Mouse (Mus musculus) hindbrain, embryonic 12.5 days (tissue): Measurements from ENCODE around the gene Gm20388. TPM values are rescaled to one million over a fixed set of nuclear protein-coding genes. Genes with fewer than 3 reads are reported as not detected.
A peak's percentile ranks its signal among the peaks of the same experiment; 100 is the strongest.

ENCODE experiments used
- ATAC-seq: fragments of 200-750 bp; cut with Nextera tagmentation; 2 replicates; pipeline ENCODE4 v1.8.0; 2017; ENCODE audit warnings: moderate TSS enrichment; ENCODE audit not compliant: low FRiP score
- H3K27ac ChIP-seq: fragments of 300-500 bp; sonication (generic); 2 replicates; pipeline ENCODE4 v1.5.1; 2016; ENCODE audit warnings: mild to moderate bottlenecking
- H3K27me3 ChIP-seq: fragments of 300-500 bp; sonication (generic); 2 replicates; pipeline ENCODE4 v1.6.1; 2016; ENCODE audit warnings: mild to moderate bottlenecking
- H3K36me3 ChIP-seq: fragments of 300-500 bp; sonication (generic); 2 replicates; pipeline ENCODE4 v1.6.1; 2016; ENCODE audit warnings: mild to moderate bottlenecking
- H3K4me1 ChIP-seq: fragments of 300-500 bp; sonication (generic); 2 replicates; pipeline ENCODE4 v1.6.1; 2016
- H3K4me2 ChIP-seq: fragments of 300-500 bp; sonication (generic); replicated peaks from 2 replicates; pipeline ENCODE4 v1.6.1; 2016; ENCODE audit warnings: mild to moderate bottlenecking
- H3K4me3 ChIP-seq: fragments of 300-500 bp; sonication (generic); 2 replicates; pipeline ENCODE4 v1.5.1; 2016; ENCODE audit warnings: mild to moderate bottlenecking
- H3K9ac ChIP-seq: fragments of 300-500 bp; sonication (generic); 2 replicates; pipeline ENCODE4 v1.6.1; 2016; ENCODE audit warnings: mild to moderate bottlenecking, moderate library complexity
- H3K9me3 ChIP-seq: fragments of 300-500 bp; sonication (generic); replicated peaks from 2 replicates; pipeline ENCODE4 v1.6.1; 2016; ENCODE audit warnings: mild to moderate bottlenecking
- WGBS: fragments of 180-500 bp; shearing (Covaris S2); methylation state at CpG from one replicate; pipeline ENCODE4 v1.1.7; 2016; 5-methylcytosine and 5-hydroxymethylcytosine counted together
- polyA plus RNA-seq: library from polyadenylated mRNA; unstranded; fragments of >200 nt; fragmentation: Nextera tagmentation; extraction: Ambion mirVana; gene quantifications from 2 replicates; pipeline ENCODE4 v1.2.1, GENCODE M21; 2016

Gene Gm20388
- polyA plus RNA-seq, 1 experiment from 2014 or later = not detected

DNA sequence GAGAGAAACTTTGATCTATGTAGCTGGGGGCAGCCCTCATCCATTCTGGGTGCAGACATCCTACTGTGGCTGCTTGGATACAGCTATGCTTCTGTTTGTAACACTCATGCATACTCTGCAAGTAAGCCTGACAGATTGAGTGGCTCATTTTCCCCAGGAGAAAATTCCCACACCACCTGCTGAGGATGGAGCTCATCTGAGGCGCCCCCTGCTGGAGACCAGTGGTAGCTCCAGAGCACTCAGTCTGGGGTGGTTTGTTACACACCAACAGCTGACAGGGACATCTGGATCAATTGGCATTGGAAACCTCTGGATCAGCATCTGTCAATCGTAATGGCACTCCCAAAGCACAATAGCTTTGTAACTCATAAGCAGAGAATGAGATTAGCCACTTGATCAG, 2749.4 kb downstream of the Gm20388 start:
- no peaks in the 10 kb centered on the region; the same call in 1 of the 2 replicates for H3K27me3 ChIP-seq
- H3K4me2 ChIP-seq = no peak overlapping the region
- ATAC-seq = no peak
- no peaks in the 10 kb centered on the region for H3K36me3 ChIP-seq
- H3K27ac ChIP-seq = no peak overlapping the region
- H3K9me3 ChIP-seq = no peaks in the 10 kb centered on the region
- H3K4me3 ChIP-seq = no peak overlapping the region
- peaks cover 47% of the 10 kb centered on the region for H3K4me1 ChIP-seq
- WGBS = 80% methylated on average over 2 of the region's 2 CpGs
- H3K9ac ChIP-seq = no peak overlapping the region

DNA sequence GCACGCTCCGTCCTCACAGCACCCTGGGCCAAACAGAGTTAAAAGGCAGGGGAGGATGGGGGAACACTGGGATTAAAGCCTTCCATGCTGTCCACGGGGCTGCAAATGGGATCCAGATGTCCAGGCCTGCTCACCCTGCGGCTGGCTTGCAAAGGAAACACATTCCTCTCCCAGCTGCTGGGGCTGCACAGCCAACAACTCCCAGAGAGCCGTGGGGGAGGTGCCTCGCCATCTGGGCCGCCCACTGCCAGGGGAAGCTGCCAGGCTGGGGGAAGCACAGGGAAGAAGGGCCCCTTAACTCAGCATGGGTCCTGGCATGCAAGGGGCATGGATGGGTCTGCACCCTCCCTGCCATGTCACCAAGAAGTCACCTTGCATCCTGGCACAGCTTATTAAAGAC, 2750.5 kb downstream of the Gm20388 start:
- H3K36me3 ChIP-seq = no peaks in the 10 kb centered on the region
- no peak overlapping the region for H3K4me3 ChIP-seq
- H3K4me1 ChIP-seq = peaks cover 55% of the 10 kb centered on the region
- no peaks in the 10 kb centered on the region for H3K9me3 ChIP-seq
- no peak overlapping the region for H3K9ac ChIP-seq
- ATAC-seq = peak; percentile 14; the same call in 1 of the 2 replicates
- H3K27me3 ChIP-seq = no peaks in the 10 kb centered on the region
- H3K27ac ChIP-seq = peak overlapping the region; percentile 35; the same call in 1 of the 2 replicates
- WGBS = 32% methylated on average over 7 of the region's 7 CpGs
- no peak overlapping the region for H3K4me2 ChIP-seq

DNA sequence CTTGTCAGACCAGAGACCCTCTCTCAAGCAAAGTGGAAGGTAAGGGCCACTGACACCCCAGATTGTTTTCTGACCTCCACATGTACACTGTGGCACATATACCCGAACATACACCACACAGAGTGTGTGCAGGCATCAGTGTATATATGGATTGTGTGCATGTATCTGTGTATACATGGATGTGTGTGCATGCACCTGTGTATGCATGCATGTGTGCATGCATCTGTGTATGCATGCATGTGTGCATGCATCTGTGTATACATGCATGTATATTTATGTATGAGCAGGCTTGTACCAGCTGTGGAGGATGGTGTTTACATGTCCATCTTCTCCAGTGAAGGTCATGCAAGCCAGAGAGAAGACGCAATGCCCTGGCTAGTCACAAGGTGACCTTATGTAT, 2751.3 kb downstream of the Gm20388 start:
- no peaks in the 10 kb centered on the region for H3K9me3 ChIP-seq
- 92% methylated on average over 2 of the region's 2 CpGs for WGBS
- ATAC-seq = no peak

DNA sequence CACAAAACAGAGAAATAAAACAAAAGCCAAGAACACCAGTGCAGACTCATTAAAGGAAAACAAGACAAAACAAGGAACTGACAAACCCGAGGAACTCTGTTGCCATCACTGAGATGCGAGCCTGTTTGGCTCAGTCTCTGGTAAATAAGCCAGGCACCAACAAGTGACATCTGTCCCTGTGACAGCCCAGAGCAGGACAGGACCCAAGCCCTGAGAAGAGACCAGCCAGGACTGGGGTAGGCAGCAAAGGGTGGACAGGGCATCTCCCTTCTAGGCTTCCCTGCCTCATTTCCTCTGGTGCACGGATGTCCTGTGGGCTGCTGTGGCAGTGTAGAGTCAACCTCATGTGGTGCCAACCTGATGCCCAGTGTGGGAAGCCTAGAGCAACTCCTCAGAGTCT, 2752.5 kb downstream of the Gm20388 start:
- 86% methylated on average over 3 of the region's 3 CpGs for WGBS
- Histone ChIP-seq H3K4me1 (peaks cover 68% of the 10 kb centered on the region), H3K9me3 (no peaks in the 10 kb centered on the region), H3K4me2 (no peak overlapping the region), H3K36me3 (no peaks in the 10 kb centered on the region), H3K4me3 (no peak overlapping the region), H3K27me3 (peaks cover 6% of the 10 kb centered on the region; the same call in 1 of the 2 replicates), H3K27ac (no peak overlapping the region), H3K9ac (no peak overlapping the region)
- no peak for ATAC-seq

More for the DNA sequence above, 2751.3 kb downstream of the Gm20388 start:
- H3K27me3 ChIP-seq = no peaks in the 10 kb centered on the region
- no peak overlapping the region for H3K27ac ChIP-seq
- no peaks in the 10 kb centered on the region for H3K36me3 ChIP-seq
- no peak overlapping the region for H3K4me2 ChIP-seq
- H3K4me3 ChIP-seq = no peak overlapping the region
- H3K4me1 ChIP-seq = peaks cover 63% of the 10 kb centered on the region
- no peak overlapping the region for H3K9ac ChIP-seq

DNA sequence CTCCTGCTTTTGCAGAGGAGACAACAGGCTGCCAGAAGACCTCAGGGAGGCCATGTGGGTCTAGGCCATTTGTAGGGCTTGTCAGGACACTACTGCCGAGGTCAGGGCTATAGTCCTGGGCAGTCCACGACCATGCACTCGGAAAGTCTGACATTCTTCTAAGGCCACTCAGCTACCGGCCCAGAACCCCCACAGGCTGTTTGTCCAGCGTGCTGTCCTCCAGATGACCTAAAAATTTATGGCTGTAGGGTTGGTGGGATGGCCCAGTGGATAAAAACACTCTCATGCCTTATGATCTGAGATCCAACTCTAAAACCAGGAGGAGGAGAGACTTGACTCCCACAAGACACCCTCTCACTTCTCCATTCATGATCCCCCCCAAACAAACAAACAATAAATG, 2753.0 kb downstream of the Gm20388 start:
- peaks cover 6% of the 10 kb centered on the region; the same call in 1 of the 2 replicates for H3K27me3 ChIP-seq
- no peaks in the 10 kb centered on the region for H3K9me3 ChIP-seq
- peaks cover 65% of the 10 kb centered on the region for H3K4me1 ChIP-seq
- ATAC-seq = no peak
- H3K27ac ChIP-seq = no peak overlapping the region
- H3K4me2 ChIP-seq = no peak overlapping the region
- H3K4me3 ChIP-seq = no peak overlapping the region
- no peaks in the 10 kb centered on the region for H3K36me3 ChIP-seq
- WGBS = 76% methylated on average over 5 of the region's 5 CpGs
- H3K9ac ChIP-seq = no peak overlapping the region

DNA sequence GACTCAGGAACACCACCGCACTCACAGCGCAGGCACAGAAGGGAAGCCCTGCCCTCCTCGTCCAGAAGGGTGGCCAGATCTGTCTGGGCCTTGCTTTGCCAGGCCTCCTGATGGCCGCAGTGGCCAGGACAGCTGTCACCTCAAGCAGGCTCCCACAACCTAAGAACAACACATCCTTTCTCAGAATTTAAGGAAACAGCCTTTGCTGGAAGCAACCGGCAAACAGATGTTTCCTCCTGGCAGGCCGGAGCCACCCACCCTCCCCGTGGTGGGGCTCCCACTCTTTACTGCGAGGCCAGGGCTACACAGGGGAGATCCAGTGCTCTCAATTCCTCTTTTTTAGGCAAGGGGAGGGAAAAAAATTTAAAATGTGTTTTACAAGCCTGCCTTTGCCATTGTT, 2754.6 kb downstream of the Gm20388 start:
- no peak overlapping the region for H3K4me3 ChIP-seq
- no peak overlapping the region for H3K9ac ChIP-seq
- no peaks in the 10 kb centered on the region for H3K36me3 ChIP-seq
- H3K4me1 ChIP-seq = peaks cover 62% of the 10 kb centered on the region
- 48% methylated on average over 8 of the region's 8 CpGs for WGBS
- H3K27me3 ChIP-seq = peaks cover 11% of the 10 kb centered on the region
- no peaks in the 10 kb centered on the region for H3K9me3 ChIP-seq
- 0 out of 2 replicates have a peak overlapping the region, but pooled peaks have one; percentile 11 for H3K4me2 ChIP-seq
- peak overlapping the region; percentile 42 for H3K27ac ChIP-seq
- no peak for ATAC-seq

DNA sequence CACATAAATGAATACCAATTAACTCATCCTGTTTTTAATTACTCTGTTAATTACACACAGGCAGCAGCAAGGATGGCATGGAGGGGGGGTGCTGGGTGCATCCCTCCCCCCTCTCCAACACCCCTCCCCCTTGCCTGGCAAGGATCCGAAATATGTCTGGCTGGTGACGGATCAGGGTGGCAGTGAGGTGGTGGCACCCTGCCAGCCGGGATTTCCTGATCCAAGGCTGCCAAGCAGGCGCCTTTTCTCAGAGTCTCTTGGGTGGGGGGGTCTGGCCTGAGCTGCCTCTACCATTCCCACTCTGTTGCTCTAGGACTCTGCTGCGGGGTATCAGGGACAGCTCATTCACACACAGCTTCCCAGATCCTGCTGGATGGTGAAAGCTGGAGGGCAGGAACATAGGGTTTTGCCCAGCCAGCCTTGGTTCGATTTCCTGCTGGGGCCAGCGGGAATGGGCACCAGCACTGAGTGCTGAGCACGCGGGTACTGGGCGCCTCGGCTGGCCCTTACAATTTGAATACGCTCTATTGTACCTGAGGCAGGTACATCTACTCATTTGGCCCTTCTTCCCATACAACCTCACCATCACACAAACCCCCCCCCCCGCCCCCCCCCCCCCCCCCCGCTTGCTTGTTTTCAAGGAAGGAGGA, 2755.2 kb downstream of the Gm20388 start:
- Histone ChIP-seq H3K27ac (peak overlapping the region; percentile 42; the same call in 1 of the 2 replicates), H3K9ac (no peak overlapping the region), H3K36me3 (no peaks in the 10 kb centered on the region), H3K27me3 (peaks cover 15% of the 10 kb centered on the region), H3K4me2 (no peak overlapping the region), H3K4me1 (peaks cover 67% of the 10 kb centered on the region), H3K9me3 (no peaks in the 10 kb centered on the region), H3K4me3 (no peak overlapping the region)
- peak; percentile 20; the same call in 1 of the 2 replicates for ATAC-seq
- 68% methylated on average over 12 of the region's 14 CpGs for WGBS

DNA sequence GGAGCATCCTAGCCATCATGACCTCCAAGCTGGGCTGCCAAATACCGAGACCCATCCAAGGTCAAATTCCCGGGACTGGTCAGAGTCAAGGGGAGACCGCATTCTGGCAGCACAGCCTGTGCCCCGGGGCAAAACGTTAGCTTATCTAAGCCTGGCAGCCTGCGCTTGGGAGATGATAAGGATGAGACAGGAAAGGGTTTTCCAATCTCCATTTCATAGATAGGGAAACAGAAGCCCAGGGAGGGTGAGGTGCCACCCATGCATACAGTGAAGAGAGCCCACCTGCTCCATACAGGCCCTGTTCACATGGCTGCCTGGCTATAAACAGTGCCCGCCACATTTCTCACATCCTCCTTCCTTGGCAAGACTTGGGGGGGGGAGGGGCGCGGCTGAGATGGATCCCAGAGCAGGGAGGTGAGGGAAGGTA, 2755.7 kb downstream of the Gm20388 start:
- H3K36me3 ChIP-seq = no peaks in the 10 kb centered on the region
- peaks cover 20% of the 10 kb centered on the region for H3K27me3 ChIP-seq
- 50% methylated on average over 9 of the region's 9 CpGs for WGBS
- H3K27ac ChIP-seq = peak overlapping the region; percentile 24
- no peaks in the 10 kb centered on the region for H3K9me3 ChIP-seq
- no peak overlapping the region for H3K9ac ChIP-seq
- ATAC-seq = no peak
- H3K4me2 ChIP-seq = no peak overlapping the region
- H3K4me3 ChIP-seq = no peak overlapping the region
- H3K4me1 ChIP-seq = peaks cover 67% of the 10 kb centered on the region

DNA sequence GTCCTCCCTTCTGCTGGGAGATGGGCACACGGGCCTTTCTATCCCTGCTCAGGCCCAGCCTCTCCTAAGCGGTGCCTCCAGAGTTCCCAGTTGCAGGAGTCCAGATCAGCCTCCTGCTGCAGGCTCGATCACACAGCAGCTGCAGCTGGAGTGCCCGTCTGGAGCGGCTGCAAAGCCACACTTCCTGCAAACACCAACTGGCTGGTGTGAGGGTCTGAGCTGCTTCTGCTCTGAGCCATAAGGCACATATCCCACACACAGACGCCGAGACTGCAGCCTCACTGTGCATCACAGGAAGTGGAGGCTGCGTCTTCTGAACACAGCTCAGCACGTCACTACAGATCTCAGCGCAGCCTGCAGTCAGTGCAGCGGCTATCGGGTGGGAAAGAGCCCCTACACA, 2756.2 kb downstream of the Gm20388 start:
- no peak overlapping the region for H3K9ac ChIP-seq
- H3K4me3 ChIP-seq = no peak overlapping the region
- no peaks in the 10 kb centered on the region for H3K36me3 ChIP-seq
- 54% methylated on average over 12 of the region's 12 CpGs for WGBS
- peaks cover 21% of the 10 kb centered on the region for H3K27me3 ChIP-seq
- H3K4me2 ChIP-seq = no peak overlapping the region; the same call in 1 of the 2 replicates
- H3K4me1 ChIP-seq = peaks cover 63% of the 10 kb centered on the region
- peak overlapping the region; percentile 24; the same call in 1 of the 2 replicates for H3K27ac ChIP-seq
- no peak for ATAC-seq
- H3K9me3 ChIP-seq = no peaks in the 10 kb centered on the region

DNA sequence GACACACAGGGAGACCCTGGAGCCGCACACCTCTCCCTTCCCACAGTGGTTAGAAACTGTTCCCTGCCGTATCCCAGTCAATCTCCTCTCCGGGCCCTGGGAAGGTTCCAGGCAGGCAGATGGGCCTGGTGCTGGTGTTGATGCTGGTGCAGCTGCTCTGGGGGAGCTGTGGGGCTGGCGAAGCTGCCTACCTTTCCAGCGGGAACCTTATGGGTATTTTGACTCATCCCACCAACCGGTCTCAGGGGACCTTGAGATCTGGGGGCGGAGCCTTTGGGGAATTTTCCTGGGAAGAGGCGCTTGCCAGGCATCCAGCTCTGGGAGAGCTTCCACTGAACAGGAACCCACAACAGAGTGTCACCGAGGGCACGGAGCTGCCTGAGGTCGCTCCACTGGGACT, 2757.2 kb downstream of the Gm20388 start:
- Histone ChIP-seq H3K4me3 (no peak overlapping the region), H3K9me3 (no peaks in the 10 kb centered on the region), H3K27me3 (peaks cover 24% of the 10 kb centered on the region), H3K27ac (no peak overlapping the region), H3K36me3 (no peaks in the 10 kb centered on the region), H3K4me1 (peaks cover 64% of the 10 kb centered on the region), H3K4me2 (no peak overlapping the region), H3K9ac (no peak overlapping the region)
- no peak for ATAC-seq
- 75% methylated on average over 11 of the region's 11 CpGs for WGBS

DNA sequence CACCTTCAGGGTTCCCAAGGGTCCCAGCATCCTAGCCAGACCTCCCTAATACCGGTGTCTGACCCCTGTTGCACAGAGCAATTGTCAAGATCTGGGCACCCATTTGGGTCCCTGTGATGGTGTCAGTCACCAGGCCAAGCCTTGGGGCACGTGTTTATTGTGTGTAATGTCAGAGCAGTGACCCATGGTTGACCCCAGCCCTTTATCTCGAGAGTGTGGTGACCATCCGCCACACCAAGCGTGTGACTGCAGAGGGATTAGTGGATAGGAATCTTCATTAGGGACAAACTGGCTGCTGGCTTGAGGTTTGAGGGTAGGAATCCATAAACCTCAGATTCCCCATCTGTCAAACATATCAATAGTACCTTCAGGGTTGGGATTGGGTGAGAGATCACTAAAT, 2758.7 kb downstream of the Gm20388 start:
- Histone ChIP-seq H3K27me3 (peaks cover 40% of the 10 kb centered on the region), H3K4me3 (no peak overlapping the region), H3K9me3 (no peaks in the 10 kb centered on the region), H3K36me3 (no peaks in the 10 kb centered on the region), H3K27ac (no peak overlapping the region), H3K4me1 (peaks cover 79% of the 10 kb centered on the region), H3K4me2 (no peak overlapping the region), H3K9ac (no peak overlapping the region)
- no peak for ATAC-seq
- WGBS = 14% methylated on average over 5 of the region's 5 CpGs

DNA sequence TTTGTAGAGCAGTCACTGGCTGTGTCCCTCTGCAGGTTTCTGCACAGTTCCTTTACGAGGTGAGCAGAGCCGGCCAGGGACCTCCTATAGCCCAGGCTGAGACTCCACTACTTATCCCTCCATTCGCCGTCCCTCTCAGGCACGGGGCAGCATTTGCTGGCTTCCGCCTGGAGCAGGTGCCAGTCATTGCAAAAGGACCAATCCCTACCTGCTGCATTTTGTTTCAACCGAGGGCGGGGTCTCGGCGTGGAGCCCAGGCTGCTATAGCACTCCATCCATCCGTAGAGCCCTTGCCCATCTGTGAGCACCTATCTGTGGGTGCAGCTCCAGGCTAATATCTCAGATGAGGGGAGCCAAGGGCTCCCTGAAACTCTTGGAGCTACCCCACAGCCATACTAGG, 2759.4 kb downstream of the Gm20388 start:
- H3K4me2 ChIP-seq = peak overlapping the region; percentile 8; the same call in 1 of the 2 replicates
- no peak overlapping the region for H3K27ac ChIP-seq
- WGBS = 26% methylated on average over 11 of the region's 11 CpGs
- peaks cover 79% of the 10 kb centered on the region for H3K4me1 ChIP-seq
- H3K36me3 ChIP-seq = no peaks in the 10 kb centered on the region
- H3K27me3 ChIP-seq = peaks cover 46% of the 10 kb centered on the region
- H3K4me3 ChIP-seq = no peak overlapping the region
- H3K9me3 ChIP-seq = no peaks in the 10 kb centered on the region
- no peak overlapping the region; the same call in 1 of the 2 replicates for H3K9ac ChIP-seq
- ATAC-seq = no peak

DNA sequence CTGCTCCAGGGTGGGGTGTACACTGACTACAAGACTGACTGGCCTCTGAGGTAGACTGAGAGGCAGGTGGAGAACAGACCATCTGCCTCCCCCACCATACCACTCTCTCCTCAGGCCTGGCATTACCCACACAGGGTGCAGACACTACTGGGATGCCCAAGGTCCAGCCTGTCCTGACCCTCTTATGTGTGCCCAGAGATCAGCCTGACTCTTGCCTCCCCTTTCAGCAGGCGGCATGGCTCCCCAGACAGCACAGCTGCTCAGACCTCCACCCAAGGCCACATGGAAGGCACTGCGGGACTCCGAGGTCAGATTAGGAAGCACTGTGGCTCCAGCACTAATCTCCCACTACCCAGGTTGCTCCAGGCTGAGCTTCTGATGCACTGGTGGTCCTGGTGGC, 2760.1 kb downstream of the Gm20388 start:
- 61% methylated on average over 3 of the region's 3 CpGs for WGBS
- peaks cover 52% of the 10 kb centered on the region for H3K27me3 ChIP-seq
- H3K9me3 ChIP-seq = no peaks in the 10 kb centered on the region
- no peaks in the 10 kb centered on the region for H3K36me3 ChIP-seq
- 0 out of 2 replicates have a peak overlapping the region, but pooled peaks have one; percentile 14 for H3K9ac ChIP-seq
- H3K4me1 ChIP-seq = peaks cover 79% of the 10 kb centered on the region
- ATAC-seq = 0 out of 2 replicates have a peak, but pooled peaks have one; percentile 9
- H3K4me2 ChIP-seq = no peak overlapping the region
- H3K27ac ChIP-seq = no peak overlapping the region
- no peak overlapping the region for H3K4me3 ChIP-seq
